Mouse (Mus musculus) limb, embryonic 11.5 days (tissue): ENCODE results near the gene Arhgef7. TPM values are rescaled to one million over a fixed set of nuclear protein-coding genes. Genes with fewer than 3 reads are reported as not detected.
"Not testable (repeated sequence)": the region's sequence is repeated elsewhere in the genome, so short reads cannot be mapped to it uniquely, and the experiment has no call there.

Experiments used
- ATAC-seq: fragments of 200-750 bp; cut with Nextera tagmentation; 2 replicates; pipeline ENCODE4 v1.8.0; 2017; ENCODE audit warnings: low read depth; ENCODE audit not compliant: insufficient number of reproducible peaks, low FRiP score, low TSS enrichment
- DNase-seq: peaks from one replicate; pipeline ENCODE4 v3.0.0-alpha.2; 2015; ENCODE audit warnings: low spot score
- H3K27ac ChIP-seq: fragments of 300-500 bp; sonication (generic); replicated peaks from 2 replicates; pipeline ENCODE4 v1.5.1; 2014; ENCODE audit warnings: low read depth, mild to moderate bottlenecking, low read length
- H3K27me3 ChIP-seq: fragments of 300-500 bp; sonication (generic); 2 replicates; pipeline ENCODE4 v1.6.1; 2014; ENCODE audit warnings: mild to moderate bottlenecking, low read length, mixed read lengths; ENCODE audit not compliant: control insufficient read depth, insufficient read depth
- H3K36me3 ChIP-seq: fragments of 300-500 bp; sonication (generic); 2 replicates; pipeline ENCODE4 v1.6.1; 2014; ENCODE audit warnings: mild to moderate bottlenecking, low read length, moderate library complexity, mixed read lengths; ENCODE audit not compliant: control insufficient read depth, insufficient read depth
- H3K4me1 ChIP-seq: fragments of 300-500 bp; sonication (generic); 2 replicates; pipeline ENCODE4 v1.6.1; 2014; ENCODE audit warnings: low read length, mixed read lengths; ENCODE audit not compliant: control insufficient read depth, insufficient read depth
- H3K4me2 ChIP-seq: fragments of 300-500 bp; sonication (generic); 2 replicates; pipeline ENCODE4 v1.6.1; 2014; ENCODE audit warnings: low read depth, mild to moderate bottlenecking, moderate library complexity; ENCODE audit not compliant: severe bottlenecking
- H3K4me3 ChIP-seq: fragments of 300-500 bp; sonication (generic); 2 replicates; pipeline ENCODE4 v1.5.1; 2014; ENCODE audit warnings: low read depth, low read length
- H3K9ac ChIP-seq: fragments of 300-500 bp; sonication (generic); 2 replicates; pipeline ENCODE4 v1.6.1; 2014; ENCODE audit warnings: mild to moderate bottlenecking, low read length
- H3K9me3 ChIP-seq: fragments of 300-500 bp; sonication (generic); 2 replicates; pipeline ENCODE4 v1.6.1; 2016; ENCODE audit warnings: low read length; ENCODE audit not compliant: control insufficient read depth
- WGBS: fragments of 180-500 bp; shearing (Covaris S2); extraction: QIAGEN DNeasy Blood & Tissue Kit; methylation state at CpG from one replicate; pipeline ENCODE4 v1.1.7; 2014; 5-methylcytosine and 5-hydroxymethylcytosine counted together
- polyA plus RNA-seq: library from polyadenylated mRNA; unstranded; fragments of >200 nt; fragmentation: Nextera tagmentation; extraction: Ambion mirVana; gene quantifications from 2 replicates; pipeline ENCODE4 v1.2.1, GENCODE M21; 2014

Gene Arhgef7
- polyA plus RNA-seq, 1 experiment from 2014 or later = 52.0 TPM

DNA sequence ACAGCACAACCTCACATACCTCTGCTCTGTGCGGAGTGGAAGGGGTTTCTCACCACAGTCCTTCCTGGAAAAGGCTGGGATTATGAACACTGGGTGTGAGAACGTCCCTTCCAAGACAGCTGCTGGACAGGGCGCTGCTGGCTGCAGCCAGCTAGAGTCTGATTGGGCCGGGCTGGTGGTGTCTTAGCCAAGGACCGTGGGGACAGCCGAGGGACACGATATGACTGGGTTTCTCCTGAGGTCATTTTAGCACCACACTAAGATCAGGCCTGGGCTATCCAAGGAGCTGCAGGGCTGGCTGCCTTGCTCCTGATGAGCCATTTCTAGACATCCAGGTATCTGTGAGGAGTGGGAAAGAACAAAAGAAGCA is 116.8 kb downstream of the Arhgef7 start:
- no peak overlapping the region for H3K9ac ChIP-seq
- ATAC-seq = no peak
- H3K36me3 ChIP-seq = no peaks in the 10 kb centered on the region
- H3K4me3 ChIP-seq = no peak overlapping the region
- H3K27ac ChIP-seq = no peak overlapping the region
- 85% methylated on average over 7 of the region's 7 CpGs for WGBS
- no peaks in the 10 kb centered on the region for H3K9me3 ChIP-seq
- no peak overlapping the region for H3K4me2 ChIP-seq
- H3K4me1 ChIP-seq = no peaks in the 10 kb centered on the region
- no peaks in the 10 kb centered on the region for H3K27me3 ChIP-seq
- no peak for DNase-seq

DNA sequence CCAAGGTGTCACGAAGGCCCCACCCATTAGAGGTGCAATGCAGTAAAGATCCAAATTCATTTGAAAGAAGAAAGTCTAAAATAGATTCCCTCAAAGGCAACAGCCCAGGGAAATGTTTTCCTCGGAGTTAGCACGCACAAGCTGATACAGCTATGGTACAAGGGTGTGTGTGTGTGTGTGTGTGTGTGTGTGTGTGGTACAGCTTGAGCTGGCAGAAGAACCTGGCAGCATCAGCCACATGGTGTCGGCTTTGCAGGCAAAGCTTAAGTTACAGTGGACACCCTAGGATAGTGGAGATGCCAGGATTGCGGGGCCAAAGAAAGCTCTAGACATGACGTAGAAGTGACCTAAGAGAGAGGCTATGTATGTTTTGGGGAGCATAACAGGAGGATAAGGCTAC is 119.3 kb downstream of the Arhgef7 start:
- H3K36me3 ChIP-seq = no peaks in the 10 kb centered on the region
- H3K27me3 ChIP-seq = no peaks in the 10 kb centered on the region
- H3K4me2 ChIP-seq = no peak overlapping the region
- no peak overlapping the region for H3K4me3 ChIP-seq
- H3K9ac ChIP-seq = no peak overlapping the region
- no peak for DNase-seq
- H3K4me1 ChIP-seq = no peaks in the 10 kb centered on the region
- no peaks in the 10 kb centered on the region for H3K9me3 ChIP-seq
- no peak for ATAC-seq
- no peak overlapping the region for H3K27ac ChIP-seq
- 94% methylated on average over 6 of the region's 6 CpGs for WGBS

DNA sequence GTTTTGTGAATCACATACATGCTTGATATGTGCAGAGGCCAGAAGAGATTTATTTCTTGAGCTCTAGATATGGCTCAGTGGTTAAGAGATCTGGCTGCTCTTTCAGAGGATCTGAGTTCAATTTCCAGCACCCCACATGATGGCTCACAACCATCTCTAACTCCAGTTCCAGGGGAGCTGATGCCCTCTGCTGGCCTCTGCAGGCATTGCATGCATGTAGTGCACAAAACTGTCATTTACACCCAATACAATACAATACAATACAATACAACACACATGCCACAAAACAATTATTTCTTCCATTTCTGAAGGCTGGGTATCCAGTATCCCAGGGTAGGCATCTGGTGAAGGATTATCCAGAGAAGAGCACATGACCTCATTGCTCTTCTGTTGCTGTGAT is 140.3 kb downstream of the Arhgef7 start:
- Histone ChIP-seq H3K9ac (no peak overlapping the region), H3K27ac (no peak overlapping the region), H3K9me3 (no peaks in the 10 kb centered on the region), H3K4me1 (no peaks in the 10 kb centered on the region), H3K4me2 (no peak overlapping the region), H3K4me3 (no peak overlapping the region), H3K27me3 (no peaks in the 10 kb centered on the region), H3K36me3 (no peaks in the 10 kb centered on the region)
- ATAC-seq (no peak), DNase-seq (no peak)

DNA sequence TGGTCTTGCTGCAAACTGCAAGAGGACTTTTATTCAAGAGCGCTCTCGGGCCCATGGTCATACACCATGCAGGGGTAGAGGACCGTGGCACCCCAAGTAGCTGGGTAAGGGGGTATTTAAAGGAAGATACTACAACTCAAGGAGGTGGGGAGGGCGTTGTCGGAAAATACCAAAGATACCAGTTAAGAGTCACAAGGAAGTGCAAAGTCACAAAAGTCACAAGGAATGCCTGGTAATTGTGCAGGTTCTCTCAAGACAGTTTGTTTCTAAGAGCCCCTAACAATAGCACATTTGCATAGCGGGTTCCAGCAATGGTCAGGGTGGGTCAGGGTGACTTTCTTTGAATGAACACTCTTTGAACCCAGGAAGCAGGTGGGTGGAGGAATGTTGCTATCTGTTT is 146.7 kb downstream of the Arhgef7 start:
- not testable (repeated sequence) for H3K4me1 ChIP-seq, ATAC-seq, H3K9ac ChIP-seq, H3K27ac ChIP-seq, H3K27me3 ChIP-seq, H3K4me2 ChIP-seq, H3K4me3 ChIP-seq, H3K36me3 ChIP-seq, H3K9me3 ChIP-seq, DNase-seq
- whole genome bisulfite sequencing = 98% methylated on average over 6 of the region's 6 CpGs

DNA sequence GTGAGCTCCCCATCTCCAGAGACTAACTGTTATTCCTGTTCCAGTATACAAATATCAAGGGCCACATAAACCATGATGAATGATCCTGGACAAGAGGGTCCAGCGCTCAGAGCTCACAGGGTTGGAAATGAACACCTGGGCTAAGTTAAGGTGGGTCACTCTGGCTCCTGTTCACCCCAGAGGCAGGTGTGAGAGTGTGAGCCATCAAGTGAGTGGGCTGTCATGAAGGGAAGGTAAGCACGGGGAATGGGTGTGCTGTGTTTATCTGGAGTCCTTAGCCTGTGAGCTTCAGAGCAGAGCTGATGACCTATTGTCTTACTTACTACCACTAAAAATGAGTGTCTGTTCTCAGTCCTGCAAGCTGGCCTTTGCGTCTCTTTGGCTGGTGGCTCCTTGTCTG is 157.1 kb downstream of the Arhgef7 start:
- Histone ChIP-seq H3K36me3 (no peaks in the 10 kb centered on the region), H3K9ac (no peak overlapping the region), H3K27ac (no peak overlapping the region), H3K4me1 (no peaks in the 10 kb centered on the region), H3K27me3 (no peaks in the 10 kb centered on the region), H3K4me2 (no peak overlapping the region), H3K4me3 (no peak overlapping the region), H3K9me3 (no peaks in the 10 kb centered on the region; the same call in 1 of the 2 replicates)
- DNase-seq (no peak), ATAC-seq (no peak)
- 93% methylated on average over 3 of the region's 3 CpGs for WGBS

Other genes with a start within 250 kb of the Arhgef7 start
- gene Rab20, start 249.0 kb upstream of the Arhgef7 start, polyA plus RNA-seq = 0.61 and 0.71 TPM in 2 replicates
- gene Naxd, start 230.2 kb upstream of the Arhgef7 start, polyA plus RNA-seq = 94.7 and 107 TPM in 2 replicates
- 16.9 and 17.8 TPM in 2 replicates for gene Cars2, start 176.9 kb upstream of the Arhgef7 start, polyA plus RNA-seq
- gene Ing1, start 172.2 kb upstream of the Arhgef7 start, polyA plus RNA-seq = 53.7 and 55.9 TPM in 2 replicates
- 145 and 146 TPM in 2 replicates for gene Ankrd10, start 92.0 kb upstream of the Arhgef7 start, polyA plus RNA-seq
- not detected in 2 replicates for gene 1700016D06Rik, start 26.7 kb upstream of the Arhgef7 start, polyA plus RNA-seq
- not detected in 2 replicates for gene Tex29, start 112.8 kb downstream of the Arhgef7 start, polyA plus RNA-seq